Mouse (Mus musculus): ENCODE results near the gene Zbtb32. TPM values are rescaled to one million over a fixed set of nuclear protein-coding genes. Genes with fewer than 3 reads are reported as not detected.

The Zbtb32 gene
- polyA plus RNA-seq, 1 experiment = 10.2 TPM

GRCm38 (mm10) chr7:30626647-30627046 lies 27.9 kb upstream of the Zbtb32 start:
- DNase-seq (ENCODE audit: low read depth in 1 of 2, low spot score in 2 of 2) = no peak
- WGBS = 87% methylated on average over 5 of the region's 5 CpGs
- Histone ChIP-seq H3K27me3 (ENCODE audit: control insufficient read depth, insufficient read depth, low read length) (peaks cover 1% of the 10 kb centered on the region; the same call in 1 of the 2 replicates), H3K27ac (ENCODE audit: insufficient read depth, low read length) (no peak overlapping the region), H3K36me3 (ENCODE audit: control insufficient read depth, insufficient read depth, low read length) (peaks cover 14% of the 10 kb centered on the region), H3K4me1 (ENCODE audit: control insufficient read depth, insufficient read depth, insufficient read length) (peaks cover 4% of the 10 kb centered on the region; the same call in 1 of the 2 replicates), H3K4me3 (ENCODE audit: extremely low read depth, insufficient read depth, insufficient read length) (no peak overlapping the region)
- no peak for TF ChIP-seq POLR2A (IDR thresholded peaks at IDR 0.05; ENCODE audit: low read depth, low read length)
- TF ChIP-seq CTCF (IDR thresholded peaks at IDR 0.05; ENCODE audit: extremely low read depth, insufficient read depth, insufficient read length, insufficient replicate concordance) = no peak

GRCm38 (mm10) chr7:30625530-30626384 lies 27.0 kb upstream of the Zbtb32 start, which contains the start of gene Cox6b1:
Gene Cox6b1, minus strand, starts transcription at chr7:30626151.
- 0 out of 2 replicates have a peak, but pooled peaks have one; percentile 24 for TF ChIP-seq POLR2A (IDR thresholded peaks at IDR 0.05; ENCODE audit: low read depth, low read length)
- no peak for TF ChIP-seq CTCF (IDR thresholded peaks at IDR 0.05; ENCODE audit: extremely low read depth, insufficient read depth, insufficient read length, insufficient replicate concordance)
- peaks cover 4% of the 10 kb centered on the region; the same call in 1 of the 2 replicates for H3K4me1 ChIP-seq (ENCODE audit: control insufficient read depth, insufficient read depth, insufficient read length)
- peak within 1 kb of the TSS; percentile 67 for H3K27ac ChIP-seq (ENCODE audit: insufficient read depth, low read length)
- H3K4me3 ChIP-seq (ENCODE audit: extremely low read depth, insufficient read depth, insufficient read length) = peak within 1 kb of the TSS; percentile 89
- peak; percentile 82 to 84 for DNase-seq (ENCODE audit: low read depth in 1 of 2, low spot score in 2 of 2)
- peaks cover 1% of the 10 kb centered on the region; the same call in 1 of the 2 replicates for H3K27me3 ChIP-seq (ENCODE audit: control insufficient read depth, insufficient read depth, low read length)
- WGBS = 2% methylated on average over 44 of the region's 44 CpGs
- peaks cover 18% of the 10 kb centered on the region for H3K36me3 ChIP-seq (ENCODE audit: control insufficient read depth, insufficient read depth, low read length)

GRCm38 (mm10) chr7:30619202-30619601 lies 20.5 kb upstream of the Zbtb32 start:
- H3K4me3 ChIP-seq (ENCODE audit: extremely low read depth, insufficient read depth, insufficient read length) = no peak overlapping the region
- no peak for TF ChIP-seq POLR2A (IDR thresholded peaks at IDR 0.05; ENCODE audit: low read depth, low read length)
- TF ChIP-seq CTCF (IDR thresholded peaks at IDR 0.05; ENCODE audit: extremely low read depth, insufficient read depth, insufficient read length, insufficient replicate concordance) = peak; percentile 32; the same call in 1 of the 2 replicates
- H3K36me3 ChIP-seq (ENCODE audit: control insufficient read depth, insufficient read depth, low read length) = peaks cover 25% of the 10 kb centered on the region
- WGBS = 92% methylated on average over 3 of the region's 3 CpGs
- H3K27ac ChIP-seq (ENCODE audit: insufficient read depth, low read length) = no peak overlapping the region
- H3K4me1 ChIP-seq (ENCODE audit: control insufficient read depth, insufficient read depth, insufficient read length) = no peaks in the 10 kb centered on the region
- DNase-seq (ENCODE audit: low read depth in 1 of 2, low spot score in 2 of 2) = no peak
- H3K27me3 ChIP-seq (ENCODE audit: control insufficient read depth, insufficient read depth, low read length) = no peaks in the 10 kb centered on the region

- no peak for DNase-seq (ENCODE audit: low read depth in 1 of 2, low spot score in 2 of 2)
- no peak overlapping the region for H3K27ac ChIP-seq (ENCODE audit: insufficient read depth, low read length)
- H3K4me1 ChIP-seq (ENCODE audit: control insufficient read depth, insufficient read depth, insufficient read length) = no peaks in the 10 kb centered on the region
- WGBS = 96% methylated on average over 9 of the region's 9 CpGs
- H3K27me3 ChIP-seq (ENCODE audit: control insufficient read depth, insufficient read depth, low read length) = no peaks in the 10 kb centered on the region
- H3K4me3 ChIP-seq (ENCODE audit: extremely low read depth, insufficient read depth, insufficient read length) = no peak overlapping the region
- no peak for TF ChIP-seq CTCF (IDR thresholded peaks at IDR 0.05; ENCODE audit: extremely low read depth, insufficient read depth, insufficient read length, insufficient replicate concordance)
- TF ChIP-seq POLR2A (IDR thresholded peaks at IDR 0.05; ENCODE audit: low read depth, low read length) = no peak
- H3K36me3 ChIP-seq (ENCODE audit: control insufficient read depth, insufficient read depth, low read length) = peaks cover 23% of the 10 kb centered on the region
Measured at GRCm38 (mm10) chr7:30618658-30619057, 19.9 kb upstream of the Zbtb32 start.

- no peak for TF ChIP-seq CTCF (IDR thresholded peaks at IDR 0.05; ENCODE audit: extremely low read depth, insufficient read depth, insufficient read length, insufficient replicate concordance)
- no peak for TF ChIP-seq POLR2A (IDR thresholded peaks at IDR 0.05; ENCODE audit: low read depth, low read length)
- Histone ChIP-seq H3K4me3 (ENCODE audit: extremely low read depth, insufficient read depth, insufficient read length) (no peak overlapping the region), H3K27ac (ENCODE audit: insufficient read depth, low read length) (no peak overlapping the region), H3K27me3 (ENCODE audit: control insufficient read depth, insufficient read depth, low read length) (no peaks in the 10 kb centered on the region), H3K36me3 (ENCODE audit: control insufficient read depth, insufficient read depth, low read length) (peaks cover 7% of the 10 kb centered on the region; the same call in 1 of the 2 replicates), H3K4me1 (ENCODE audit: control insufficient read depth, insufficient read depth, insufficient read length) (no peaks in the 10 kb centered on the region)
- WGBS = 75% methylated on average over 5 of the region's 5 CpGs
- DNase-seq (ENCODE audit: low read depth in 1 of 2, low spot score in 2 of 2) = no peak
Measured at GRCm38 (mm10) chr7:30615049-30615760, 16.5 kb upstream of the Zbtb32 start.

GRCm38 (mm10) chr7:30614454-30614853 lies 15.7 kb upstream of the Zbtb32 start:
- WGBS = 51% methylated on average over 2 of the region's 2 CpGs
- H3K27ac ChIP-seq (ENCODE audit: insufficient read depth, low read length) = no peak overlapping the region
- TF ChIP-seq CTCF (IDR thresholded peaks at IDR 0.05; ENCODE audit: extremely low read depth, insufficient read depth, insufficient read length, insufficient replicate concordance) = no peak
- TF ChIP-seq POLR2A (IDR thresholded peaks at IDR 0.05; ENCODE audit: low read depth, low read length) = no peak
- no peak overlapping the region for H3K4me3 ChIP-seq (ENCODE audit: extremely low read depth, insufficient read depth, insufficient read length)
- peaks cover 7% of the 10 kb centered on the region; the same call in 1 of the 2 replicates for H3K36me3 ChIP-seq (ENCODE audit: control insufficient read depth, insufficient read depth, low read length)
- H3K4me1 ChIP-seq (ENCODE audit: control insufficient read depth, insufficient read depth, insufficient read length) = no peaks in the 10 kb centered on the region
- no peak for DNase-seq (ENCODE audit: low read depth in 1 of 2, low spot score in 2 of 2)
- no peaks in the 10 kb centered on the region for H3K27me3 ChIP-seq (ENCODE audit: control insufficient read depth, insufficient read depth, low read length)

All from spleen, adult 2 months (tissue).